Mouse (Mus musculus) cerebellum, adult 2 months (tissue): Measurements from ENCODE around the gene Fryl.

Experiments used
- CTCF ChIP-seq: fragments of 200-500 bp; IDR thresholded peaks from 2 replicates; pipeline ENCODE4 v1.5.1; 2011; ENCODE audit warnings: low read depth, mild to moderate bottlenecking, control low read depth, low read length, moderate library complexity, borderline replicate concordance; ENCODE audit not compliant: insufficient read depth
- POLR2A ChIP-seq: fragments of 200-500 bp; IDR thresholded peaks from 2 replicates; pipeline ENCODE4 v1.6.1; 2011; ENCODE audit warnings: low read length, control low read depth, borderline replicate concordance; ENCODE audit not compliant: insufficient read depth

GRCm38 (mm10) chr5:73233018-73233881, 23.2 kb downstream of the Fryl start:
- TF ChIP-seq CTCF = no peak
- TF ChIP-seq POLR2A = no peak
